Mouse (Mus musculus) megakaryocyte, embryonic 14.5 days (primary cell): ENCODE data around the gene Elof1. TPM values are rescaled to one million over a fixed set of nuclear protein-coding genes. Genes with fewer than 3 reads are reported as not detected.

ENCODE experiments used
- H3K27me3 ChIP-seq: replicated peaks from 2 replicates; pipeline ENCODE3; 2012; ENCODE audit warnings: inconsistent platforms
- H3K36me3 ChIP-seq: replicated peaks from 2 replicates; pipeline ENCODE3; 2012; ENCODE audit warnings: low read length, inconsistent platforms, mixed read lengths
- H3K4me1 ChIP-seq: 2 replicates; pipeline ENCODE4 v1.6.1; 2012; ENCODE audit warnings: inconsistent platforms
- H3K4me3 ChIP-seq: replicated peaks from 2 replicates; pipeline ENCODE3; 2012; ENCODE audit warnings: moderate library complexity, mild to moderate bottlenecking, inconsistent platforms
- H3K9me3 ChIP-seq: 2 replicates; pipeline ENCODE4 v1.6.1; 2012; ENCODE audit warnings: inconsistent platforms
- FLI1 ChIP-seq: IDR thresholded peaks from 2 replicates; pipeline ENCODE4 v1.6.1; 2012; ENCODE audit warnings: low read length, inconsistent platforms, mixed read lengths
- GATA1 ChIP-seq: IDR thresholded peaks from 3 replicates; pipeline ENCODE4 v1.6.1; 2012; ENCODE audit warnings: mixed read lengths, low read length, inconsistent platforms, borderline replicate concordance
- polyA plus RNA-seq: library from polyadenylated mRNA; stranded (reverse); fragments of >175 nt; gene quantifications from 2 replicates; pipeline ENCODE4 v1.2.3, GENCODE M21; 2012; ENCODE audit warnings: low replicate concordance; ENCODE audit not compliant: insufficient read depth

The Elof1 gene
- polyA plus RNA-seq, 1 experiment, result 75.4 TPM

GRCm38 (mm10) chr9:22136765-22137547 lies 20.0 kb upstream of the Elof1 start:
- Histone ChIP-seq H3K4me3 (no peak overlapping the region), H3K36me3 (no peaks in the 10 kb centered on the region), H3K9me3 (peaks cover 12% of the 10 kb centered on the region), H3K4me1 (peaks cover 4% of the 10 kb centered on the region), H3K27me3 (peaks cover 14% of the 10 kb centered on the region)
- TF ChIP-seq FLI1 (no peak), GATA1 (no peak)

GRCm38 (mm10) chr9:22135644-22136390 lies 18.8 kb upstream of the Elof1 start, which contains the start of gene Acp5:
TSS of gene Acp5 (minus strand) at chr9:22135711.
- H3K4me3 ChIP-seq, result no peak within 1 kb of the TSS
- H3K9me3 ChIP-seq, result peaks cover 12% of the 10 kb centered on the region
- no peaks in the 10 kb centered on the region for H3K36me3 ChIP-seq
- H3K27me3 ChIP-seq, result peaks cover 25% of the 10 kb centered on the region
- TF ChIP-seq FLI1 (no peak), GATA1 (no peak)
- H3K4me1 ChIP-seq, result peaks cover 15% of the 10 kb centered on the region

GRCm38 (mm10) chr9:22134988-22135643 lies 18.1 kb upstream of the Elof1 start:
- TF ChIP-seq GATA1, result no peak
- no peak for TF ChIP-seq FLI1
- Histone ChIP-seq H3K36me3 (no peaks in the 10 kb centered on the region), H3K9me3 (peaks cover 12% of the 10 kb centered on the region), H3K4me1 (peaks cover 15% of the 10 kb centered on the region), H3K27me3 (peaks cover 29% of the 10 kb centered on the region), H3K4me3 (no peak overlapping the region)

- Histone ChIP-seq H3K9me3 (peaks cover 7% of the 10 kb centered on the region), H3K36me3 (no peaks in the 10 kb centered on the region), H3K4me3 (no peak overlapping the region), H3K4me1 (peaks cover 15% of the 10 kb centered on the region), H3K27me3 (peaks cover 33% of the 10 kb centered on the region)
- TF ChIP-seq GATA1, result no peak
- TF ChIP-seq FLI1, result no peak
These were observed 17.4 kb upstream of the Elof1 start for GRCm38 (mm10) chr9:22134246-22134890.

GRCm38 (mm10) chr9:22132220-22132619 lies 15.2 kb upstream of the Elof1 start:
- TF ChIP-seq GATA1 (no peak), FLI1 (no peak)
- Histone ChIP-seq H3K9me3 (peaks cover 3% of the 10 kb centered on the region), H3K27me3 (peaks cover 49% of the 10 kb centered on the region), H3K4me3 (no peak overlapping the region), H3K4me1 (peaks cover 15% of the 10 kb centered on the region), H3K36me3 (no peaks in the 10 kb centered on the region)

GRCm38 (mm10) chr9:22131226-22131981 lies 14.4 kb upstream of the Elof1 start:
- Histone ChIP-seq H3K9me3 (peaks cover 3% of the 10 kb centered on the region), H3K27me3 (peaks cover 52% of the 10 kb centered on the region), H3K4me3 (peak overlapping the region; percentile 88), H3K4me1 (peaks cover 15% of the 10 kb centered on the region), H3K36me3 (no peaks in the 10 kb centered on the region)
- TF ChIP-seq GATA1 (no peak), FLI1 (no peak)

- TF ChIP-seq FLI1, result no peak
- no peak for TF ChIP-seq GATA1
- Histone ChIP-seq H3K27me3 (peaks cover 34% of the 10 kb centered on the region), H3K9me3 (no peaks in the 10 kb centered on the region; the same call in 1 of the 2 replicates), H3K36me3 (no peaks in the 10 kb centered on the region), H3K4me1 (peaks cover 23% of the 10 kb centered on the region), H3K4me3 (no peak overlapping the region)
These were observed 8.5 kb upstream of the Elof1 start for GRCm38 (mm10) chr9:22125246-22126027.

GRCm38 (mm10) chr9:22124169-22124568 lies 7.2 kb upstream of the Elof1 start:
- TF ChIP-seq GATA1, result no peak
- no peak for TF ChIP-seq FLI1
- Histone ChIP-seq H3K36me3 (no peaks in the 10 kb centered on the region), H3K4me1 (peaks cover 25% of the 10 kb centered on the region)

More at GRCm38 (mm10) chr9:22124169-22124568, 7.2 kb upstream of the Elof1 start:
- Histone ChIP-seq H3K27me3 (peaks cover 27% of the 10 kb centered on the region), H3K4me3 (no peak overlapping the region), H3K9me3 (peaks cover 3% of the 10 kb centered on the region; the same call in 1 of the 2 replicates)
